Mouse (Mus musculus) midbrain, embryonic 10.5 days (tissue): ENCODE data around the gene Dhrs11. TPM values are rescaled to one million over a fixed set of nuclear protein-coding genes. Genes with fewer than 3 reads are reported as not detected.
A peak's percentile ranks its signal among the peaks of the same experiment; 100 is the strongest.
"Not testable (repeated sequence)": the region's sequence is repeated elsewhere in the genome, so short reads cannot be mapped to it uniquely, and the experiment has no call there.

Experiments used
- DNase-seq: peaks from one replicate; pipeline ENCODE4 v3.0.0-alpha.2; 2017; ENCODE audit warnings: low spot score
- H3K27ac ChIP-seq: fragments of 300-500 bp; sonication (generic); replicated peaks from 2 replicates; pipeline ENCODE4 v1.5.1; 2016; ENCODE audit warnings: mild to moderate bottlenecking
- H3K27me3 ChIP-seq: fragments of 300-500 bp; sonication (generic); 2 replicates; pipeline ENCODE4 v1.6.1; 2016; ENCODE audit warnings: low read depth, mild to moderate bottlenecking; ENCODE audit not compliant: poor library complexity, severe bottlenecking
- H3K36me3 ChIP-seq: fragments of 300-500 bp; sonication (generic); 2 replicates; pipeline ENCODE4 v1.6.1; 2016; ENCODE audit warnings: mild to moderate bottlenecking, moderate library complexity
- H3K4me1 ChIP-seq: fragments of 300-500 bp; sonication (generic); 2 replicates; pipeline ENCODE4 v1.6.1; 2016
- H3K4me3 ChIP-seq: fragments of 300-500 bp; sonication (generic); 2 replicates; pipeline ENCODE4 v1.5.1; 2016; ENCODE audit warnings: mild to moderate bottlenecking, moderate library complexity
- H3K9me3 ChIP-seq: fragments of 300-500 bp; sonication (generic); replicated peaks from 2 replicates; pipeline ENCODE4 v1.6.1; 2016; ENCODE audit warnings: mild to moderate bottlenecking
- WGBS: fragments of 180-500 bp; shearing (Covaris S2); methylation state at CpG from one replicate; pipeline ENCODE4 v1.1.7; 2016; 5-methylcytosine and 5-hydroxymethylcytosine counted together
- polyA plus RNA-seq: library from polyadenylated mRNA; unstranded; fragments of >200 nt; fragmentation: Nextera tagmentation; extraction: Ambion mirVana; gene quantifications from 2 replicates; pipeline ENCODE4 v1.2.1, GENCODE M21; 2016

The Dhrs11 gene
- polyA plus RNA-seq, 1 experiment from 2014 or later: 12.0 TPM

GRCm38 (mm10) chr11:84847475-84848090 lies 18.8 kb upstream of the Dhrs11 start:
- no peak overlapping the region for H3K27ac ChIP-seq
- peaks cover 84% of the 10 kb centered on the region for H3K36me3 ChIP-seq
- no peak for DNase-seq
- no peaks in the 10 kb centered on the region for H3K9me3 ChIP-seq
- no peaks in the 10 kb centered on the region for H3K27me3 ChIP-seq
- H3K4me1 ChIP-seq: no peaks in the 10 kb centered on the region
- no peak overlapping the region for H3K4me3 ChIP-seq
- 89% methylated on average over 7 of the region's 7 CpGs for WGBS

- WGBS: 96% methylated on average over 15 of the region's 15 CpGs
- H3K4me1 ChIP-seq: no peaks in the 10 kb centered on the region
- no peak overlapping the region for H3K4me3 ChIP-seq
- H3K36me3 ChIP-seq: peaks cover 84% of the 10 kb centered on the region
- DNase-seq: no peak
- no peaks in the 10 kb centered on the region for H3K9me3 ChIP-seq
- no peak overlapping the region for H3K27ac ChIP-seq
- H3K27me3 ChIP-seq: no peaks in the 10 kb centered on the region
These were observed 18.1 kb upstream of the Dhrs11 start for GRCm38 (mm10) chr11:84846741-84847474.

GRCm38 (mm10) chr11:84839330-84839729 lies 10.5 kb upstream of the Dhrs11 start:
- 87% methylated on average over 2 of the region's 2 CpGs for WGBS
- Histone ChIP-seq H3K9me3 (no peaks in the 10 kb centered on the region), H3K27me3 (no peaks in the 10 kb centered on the region), H3K4me1 (no peaks in the 10 kb centered on the region), H3K36me3 (peaks cover 97% of the 10 kb centered on the region), H3K4me3 (no peak overlapping the region), H3K27ac (no peak overlapping the region)
- DNase-seq: no peak

- DNase-seq, H3K9me3 ChIP-seq, H3K27me3 ChIP-seq: not testable (repeated sequence)
- H3K27ac ChIP-seq: peak overlapping the region; percentile 81
- peaks cover 21% of the 10 kb centered on the region for H3K4me1 ChIP-seq
- peaks cover 43% of the 10 kb centered on the region for H3K36me3 ChIP-seq
- 79% methylated on average over 11 of the region's 11 CpGs for WGBS
- peak overlapping the region; percentile 85 for H3K4me3 ChIP-seq
These were observed 701 bp upstream of the Dhrs11 start for GRCm38 (mm10) chr11:84829495-84829894.

GRCm38 (mm10) chr11:84827901-84828503 lies 792 bp downstream of the Dhrs11 start:
- peak overlapping the region; percentile 81 for H3K27ac ChIP-seq

GRCm38 (mm10) chr11:84827492-84827891 lies 1.3 kb downstream of the Dhrs11 start:
- peaks cover 24% of the 10 kb centered on the region for H3K36me3 ChIP-seq
- DNase-seq: no peak
- H3K27ac ChIP-seq: no peak overlapping the region
- H3K4me1 ChIP-seq: peaks cover 27% of the 10 kb centered on the region
- H3K4me3 ChIP-seq: peak overlapping the region; percentile 85
- H3K9me3 ChIP-seq: no peaks in the 10 kb centered on the region
- H3K27me3 ChIP-seq: no peaks in the 10 kb centered on the region

More at GRCm38 (mm10) chr11:84827901-84828503, 792 bp downstream of the Dhrs11 start:
- Histone ChIP-seq H3K9me3 (no peaks in the 10 kb centered on the region), H3K4me1 (peaks cover 27% of the 10 kb centered on the region), H3K36me3 (peaks cover 29% of the 10 kb centered on the region), H3K27me3 (no peaks in the 10 kb centered on the region), H3K4me3 (peak overlapping the region; percentile 85)
- no peak for DNase-seq
- 48% methylated on average over 3 of the region's 3 CpGs for WGBS

- no peaks in the 10 kb centered on the region for H3K9me3 ChIP-seq
- H3K27ac ChIP-seq: no peak overlapping the region
- peaks cover 21% of the 10 kb centered on the region for H3K36me3 ChIP-seq
- H3K27me3 ChIP-seq: no peaks in the 10 kb centered on the region
- WGBS: 76% methylated on average over 3 of the region's 3 CpGs
- peaks cover 27% of the 10 kb centered on the region for H3K4me1 ChIP-seq
- DNase-seq: no peak
- 0 out of 2 replicates have a peak overlapping the region, but pooled peaks have one; percentile 9 for H3K4me3 ChIP-seq
These were observed 2.6 kb downstream of the Dhrs11 start for GRCm38 (mm10) chr11:84826185-84826584.

GRCm38 (mm10) chr11:84825261-84825807 lies 3.5 kb downstream of the Dhrs11 start:
- 88% methylated on average over 10 of the region's 10 CpGs for WGBS
- Histone ChIP-seq H3K27me3 (no peaks in the 10 kb centered on the region), H3K4me1 (peaks cover 27% of the 10 kb centered on the region), H3K4me3 (no peak overlapping the region), H3K9me3 (no peaks in the 10 kb centered on the region), H3K27ac (no peak overlapping the region), H3K36me3 (peaks cover 17% of the 10 kb centered on the region)
- DNase-seq: no peak

- Histone ChIP-seq H3K27ac (peak overlapping the region; percentile 38; the same call in 1 of the 2 replicates), H3K36me3 (peaks cover 10% of the 10 kb centered on the region), H3K27me3 (no peaks in the 10 kb centered on the region), H3K4me1 (peaks cover 29% of the 10 kb centered on the region), H3K4me3 (no peak overlapping the region), H3K9me3 (no peaks in the 10 kb centered on the region)
- whole genome bisulfite sequencing: 76% methylated on average over 10 of the region's 10 CpGs
- DNase-seq: no peak
These were observed 5.3 kb downstream of the Dhrs11 start for GRCm38 (mm10) chr11:84823484-84823897.

GRCm38 (mm10) chr11:84822487-84822886 lies 6.3 kb downstream of the Dhrs11 start:
- Histone ChIP-seq H3K27me3 (no peaks in the 10 kb centered on the region), H3K36me3 (peaks cover 10% of the 10 kb centered on the region), H3K4me1 (peaks cover 27% of the 10 kb centered on the region), H3K4me3 (no peak overlapping the region), H3K27ac (0 out of 2 replicates have a peak overlapping the region, but pooled peaks have one; percentile 38), H3K9me3 (no peaks in the 10 kb centered on the region)
- no peak for DNase-seq
- WGBS: 87% methylated on average over 5 of the region's 5 CpGs

GRCm38 (mm10) chr11:84821131-84821770 lies 7.5 kb downstream of the Dhrs11 start:
- no peak for DNase-seq
- Histone ChIP-seq H3K36me3 (peaks cover 10% of the 10 kb centered on the region), H3K27me3 (no peaks in the 10 kb centered on the region), H3K9me3 (no peaks in the 10 kb centered on the region), H3K27ac (no peak overlapping the region), H3K4me3 (no peak overlapping the region), H3K4me1 (peaks cover 26% of the 10 kb centered on the region)
- WGBS: 91% methylated on average over 9 of the region's 9 CpGs

GRCm38 (mm10) chr11:84818961-84819692 lies 9.7 kb downstream of the Dhrs11 start, which contains the start of gene Mrm1:
Mrm1 (minus strand) TSS chr11:84819515.
- peak within 1 kb of the TSS; percentile 87 for H3K4me3 ChIP-seq
- under 1% methylated on average over 55 of the region's 55 CpGs for WGBS
- no peaks in the 10 kb centered on the region for H3K9me3 ChIP-seq
- DNase-seq: peak; percentile 95
- peaks cover 26% of the 10 kb centered on the region for H3K4me1 ChIP-seq
- H3K27me3 ChIP-seq: no peaks in the 10 kb centered on the region
- peak within 1 kb of the TSS; percentile 88 for H3K27ac ChIP-seq
- H3K36me3 ChIP-seq: peaks cover 10% of the 10 kb centered on the region
